Mouse (Mus musculus): ENCODE measurements around the gene Wdr53. TPM values are rescaled to one million over a fixed set of nuclear protein-coding genes. Genes with fewer than 3 reads are reported as not detected.
"Not testable (repeated sequence)": the region's sequence is repeated elsewhere in the genome, so short reads cannot be mapped to it uniquely, and the experiment has no call there.

The Wdr53 gene
- polyA plus RNA-seq, 1 experiment: not detected

- H3K4me3 ChIP-seq (ENCODE audit: insufficient read depth, low read depth, low read length): no peak overlapping the region
- WGBS: 86% methylated on average over 19 of the region's 19 CpGs
- no peak overlapping the region for H3K27ac ChIP-seq (ENCODE audit: insufficient read depth, low read depth, low read length)
- 0 out of 2 replicates have a peak, but pooled peaks cover 2% of the 10 kb centered on the region for H3K4me1 ChIP-seq (ENCODE audit: control insufficient read depth, insufficient read depth, low read length)
- TF ChIP-seq POLR2A (IDR thresholded peaks at IDR 0.05; ENCODE audit: insufficient read depth, low read depth, low read length) (no peak), CTCF (IDR thresholded peaks at IDR 0.05; ENCODE audit: insufficient read depth, low read depth, low read length) (no peak)
Measured at GRCm38 (mm10) chr16:32237930-32238680, 8.9 kb upstream of the Wdr53 start.

- H3K4me1 ChIP-seq (ENCODE audit: control insufficient read depth, insufficient read depth, low read length): 0 out of 2 replicates have a peak, but pooled peaks cover 2% of the 10 kb centered on the region
- H3K4me3 ChIP-seq (ENCODE audit: insufficient read depth, low read depth, low read length): no peak overlapping the region
- WGBS: 89% methylated on average over 2 of the region's 2 CpGs
- no peak for TF ChIP-seq CTCF (IDR thresholded peaks at IDR 0.05; ENCODE audit: insufficient read depth, low read depth, low read length)
- H3K27ac ChIP-seq (ENCODE audit: insufficient read depth, low read depth, low read length): no peak overlapping the region
Measured at GRCm38 (mm10) chr16:32239428-32240312, 7.4 kb upstream of the Wdr53 start.

- TF ChIP-seq POLR2A (IDR thresholded peaks at IDR 0.05; ENCODE audit: insufficient read depth, low read depth, low read length): no peak
- no peak for TF ChIP-seq CTCF (IDR thresholded peaks at IDR 0.05; ENCODE audit: insufficient read depth, low read depth, low read length)
- 90% methylated on average over 3 of the region's 3 CpGs for WGBS
- H3K4me1 ChIP-seq (ENCODE audit: control insufficient read depth, insufficient read depth, low read length): peaks cover 5% of the 10 kb centered on the region
- H3K27ac ChIP-seq (ENCODE audit: insufficient read depth, low read depth, low read length): no peak overlapping the region
- H3K4me3 ChIP-seq (ENCODE audit: insufficient read depth, low read depth, low read length): no peak overlapping the region
Measured at GRCm38 (mm10) chr16:32243901-32244300, 3.1 kb upstream of the Wdr53 start.

- WGBS: 7% methylated on average over 41 of the region's 41 CpGs
- peak overlapping the region; percentile 58; the same call in 1 of the 2 replicates for H3K27ac ChIP-seq (ENCODE audit: insufficient read depth, low read depth, low read length)
- peaks cover 5% of the 10 kb centered on the region for H3K4me1 ChIP-seq (ENCODE audit: control insufficient read depth, insufficient read depth, low read length)
- H3K4me3 ChIP-seq (ENCODE audit: insufficient read depth, low read depth, low read length): peak overlapping the region; percentile 98
- TF ChIP-seq POLR2A (IDR thresholded peaks at IDR 0.05; ENCODE audit: insufficient read depth, low read depth, low read length) (no peak), CTCF (IDR thresholded peaks at IDR 0.05; ENCODE audit: insufficient read depth, low read depth, low read length) (no peak)
Measured at GRCm38 (mm10) chr16:32246351-32246791, 656 bp upstream of the Wdr53 start.

GRCm38 (mm10) chr16:32264225-32264624, 17.2 kb downstream of the Wdr53 start:
- not testable (repeated sequence) for H3K4me1 ChIP-seq (ENCODE audit: control insufficient read depth, insufficient read depth, low read length); H3K4me3 ChIP-seq (ENCODE audit: insufficient read depth, low read depth, low read length); H3K27ac ChIP-seq (ENCODE audit: insufficient read depth, low read depth, low read length)
- 93% methylated on average over 2 of the region's 2 CpGs for WGBS

GRCm38 (mm10) chr16:32271291-32271690, 24.3 kb downstream of the Wdr53 start, which contains the start of gene Smco1:
Gene Smco1 (plus strand): TSS chr16:32271468.
- Histone ChIP-seq H3K4me1 (ENCODE audit: control insufficient read depth, insufficient read depth, low read length) (no peaks in the 10 kb centered on the region), H3K4me3 (ENCODE audit: insufficient read depth, low read depth, low read length) (no peak within 1 kb of the TSS), H3K27ac (ENCODE audit: insufficient read depth, low read depth, low read length) (no peak within 1 kb of the TSS)
- TF ChIP-seq POLR2A (IDR thresholded peaks at IDR 0.05; ENCODE audit: insufficient read depth, low read depth, low read length) (no peak), CTCF (IDR thresholded peaks at IDR 0.05; ENCODE audit: insufficient read depth, low read depth, low read length) (no peak)
- 87% methylated on average over 11 of the region's 11 CpGs for WGBS

GRCm38 (mm10) chr16:32273338-32273737, 26.3 kb downstream of the Wdr53 start:
- whole genome bisulfite sequencing: 53% methylated on average over 9 of the region's 9 CpGs
- no peak overlapping the region for H3K4me3 ChIP-seq (ENCODE audit: insufficient read depth, low read depth, low read length)
- no peak for TF ChIP-seq CTCF (IDR thresholded peaks at IDR 0.05; ENCODE audit: insufficient read depth, low read depth, low read length)
- TF ChIP-seq POLR2A (IDR thresholded peaks at IDR 0.05; ENCODE audit: insufficient read depth, low read depth, low read length): no peak
- H3K4me1 ChIP-seq (ENCODE audit: control insufficient read depth, insufficient read depth, low read length): no peaks in the 10 kb centered on the region
- no peak overlapping the region for H3K27ac ChIP-seq (ENCODE audit: insufficient read depth, low read depth, low read length)

GRCm38 (mm10) chr16:32275041-32275440, 28.0 kb downstream of the Wdr53 start:
- 92% methylated on average over 6 of the region's 6 CpGs for WGBS
- TF ChIP-seq POLR2A (IDR thresholded peaks at IDR 0.05; ENCODE audit: insufficient read depth, low read depth, low read length) (no peak), CTCF (IDR thresholded peaks at IDR 0.05; ENCODE audit: insufficient read depth, low read depth, low read length) (no peak)
- Histone ChIP-seq H3K27ac (ENCODE audit: insufficient read depth, low read depth, low read length) (no peak overlapping the region), H3K4me1 (ENCODE audit: control insufficient read depth, insufficient read depth, low read length) (no peaks in the 10 kb centered on the region; the same call in 1 of the 2 replicates), H3K4me3 (ENCODE audit: insufficient read depth, low read depth, low read length) (no peak overlapping the region)

- Histone ChIP-seq H3K4me1 (ENCODE audit: control insufficient read depth, insufficient read depth, low read length) (peaks cover 3% of the 10 kb centered on the region; the same call in 1 of the 2 replicates), H3K27ac (ENCODE audit: insufficient read depth, low read depth, low read length) (no peak overlapping the region), H3K4me3 (ENCODE audit: insufficient read depth, low read depth, low read length) (no peak overlapping the region)
- TF ChIP-seq POLR2A (IDR thresholded peaks at IDR 0.05; ENCODE audit: insufficient read depth, low read depth, low read length) (no peak), CTCF (IDR thresholded peaks at IDR 0.05; ENCODE audit: insufficient read depth, low read depth, low read length) (no peak)
- WGBS: 60% methylated on average over 1 of the region's 1 CpGs
Measured at GRCm38 (mm10) chr16:32275830-32276229, 28.8 kb downstream of the Wdr53 start.

All from olfactory bulb, adult 2 months (tissue).